Mouse (Mus musculus) myocyte (in vitro differentiated cells): ENCODE measurements around the gene Teddm1b.

ENCODE experiments used
- CEBPB ChIP-seq: IDR thresholded peaks from 2 replicates; pipeline ENCODE4 v1.6.1; 2011; ENCODE audit warnings: mild to moderate bottlenecking, moderate library complexity; ENCODE audit not compliant: poor library complexity, insufficient read depth, severe bottlenecking
- E2F4 ChIP-seq: IDR thresholded peaks from one replicate; pipeline ENCODE4 v1.6.1; 2011; ENCODE audit warnings: mild to moderate bottlenecking, control low read depth, moderate library complexity; ENCODE audit not compliant: insufficient read depth
- MAX ChIP-seq: IDR thresholded peaks from one replicate; pipeline ENCODE4 v1.6.1; 2011; ENCODE audit warnings: low read depth, mild to moderate bottlenecking, control low read depth
- MYOD1 ChIP-seq, 3 experiments: IDR thresholded peaks; one replicate each; pipeline ENCODE4 v1.6.1; 2011; ENCODE audit warnings: control low read depth in 2 of 3, low read depth in 2 of 3, mild to moderate bottlenecking in 2 of 3, moderate library complexity in 1 of 3; ENCODE audit not compliant: insufficient read length in 2 of 3, control insufficient read depth in 1 of 3
- MYOG ChIP-seq, 3 experiments: IDR thresholded peaks; one replicate each; pipeline ENCODE4 v1.6.1; 2011; ENCODE audit warnings: control low read depth in 2 of 3, low read depth in 2 of 3, mild to moderate bottlenecking in 2 of 3; ENCODE audit not compliant: insufficient read length in 2 of 3, control insufficient read depth in 1 of 3, insufficient read depth in 1 of 3
- POLR2A ChIP-seq: IDR thresholded peaks from one replicate; pipeline ENCODE4 v1.6.1; 2011; ENCODE audit warnings: low read depth, mild to moderate bottlenecking, control low read depth, moderate library complexity; ENCODE audit not compliant: insufficient read length
- POLR2AphosphoS2 ChIP-seq: IDR thresholded peaks from one replicate; pipeline ENCODE4 v1.6.1; 2011; ENCODE audit warnings: low read depth, control low read depth; ENCODE audit not compliant: insufficient read length
- REST ChIP-seq: IDR thresholded peaks from one replicate; pipeline ENCODE4 v1.6.1; 2011; ENCODE audit warnings: mild to moderate bottlenecking, control low read depth, moderate library complexity; ENCODE audit not compliant: insufficient read depth, insufficient read length
- SRF ChIP-seq: IDR thresholded peaks from one replicate; pipeline ENCODE4 v1.6.1; 2011; ENCODE audit warnings: low read depth; ENCODE audit not compliant: control insufficient read depth, insufficient read length
- TCF12 ChIP-seq: IDR thresholded peaks from one replicate; pipeline ENCODE4 v1.6.1; 2011; ENCODE audit warnings: mild to moderate bottlenecking, control low read depth; ENCODE audit not compliant: poor library complexity, insufficient read depth, severe bottlenecking
- TCF3 ChIP-seq: IDR thresholded peaks from one replicate; pipeline ENCODE4 v1.6.1; 2011; ENCODE audit warnings: low read depth, control low read depth; ENCODE audit not compliant: insufficient read length
- USF1 ChIP-seq: IDR thresholded peaks from one replicate; pipeline ENCODE4 v1.6.1; 2011; ENCODE audit warnings: low read depth, mild to moderate bottlenecking, control low read depth, moderate library complexity

DNA sequence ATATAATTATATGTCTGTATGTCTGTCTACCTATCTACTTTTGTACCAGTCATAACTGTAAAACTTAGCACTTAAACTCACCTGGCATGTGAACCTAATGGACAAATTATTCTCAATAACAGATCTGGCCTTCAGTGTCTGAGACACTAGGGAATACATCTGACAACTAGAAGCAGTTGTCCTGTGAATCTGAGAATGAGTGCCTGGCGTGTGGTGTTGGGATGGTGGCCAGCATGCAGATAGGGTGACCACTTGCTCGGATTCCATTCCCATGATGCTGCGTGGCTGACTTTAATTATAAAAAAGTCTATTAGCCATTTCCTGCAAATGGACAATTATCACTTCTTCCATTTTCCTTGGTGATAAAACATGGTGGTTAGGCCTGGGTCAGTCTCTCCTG is 31.7 kb downstream of the Teddm1b start:
- TF ChIP-seq POLR2A (no peak), E2F4 (no peak), POLR2AphosphoS2 (no peak), TCF12 (no peak), SRF (no peak), MYOG (IDR thresholded peaks at IDR 0.05; ENCODE audit: control insufficient read depth in 1 of 3, insufficient read depth in 1 of 3, insufficient read length in 2 of 3, low read depth in 2 of 3) (peak; percentile 19 to 71 (median 53)), USF1 (no peak), TCF3 (no peak), REST (no peak), MYOD1 (IDR thresholded peaks at IDR 0.05; ENCODE audit: control insufficient read depth in 1 of 3, insufficient read length in 2 of 3, low read depth in 2 of 3) (peak in 2 of 3 experiments; percentile 70 to 83), CEBPB (no peak), MAX (no peak)
